Mouse (Mus musculus): ENCODE results near the gene Slc29a2. TPM values are rescaled to one million over a fixed set of nuclear protein-coding genes. Genes with fewer than 3 reads are reported as not detected.

The Slc29a2 gene
- total RNA-seq, 2 experiments from 2014 or later: 20.0 to 20.8 TPM

DNA sequence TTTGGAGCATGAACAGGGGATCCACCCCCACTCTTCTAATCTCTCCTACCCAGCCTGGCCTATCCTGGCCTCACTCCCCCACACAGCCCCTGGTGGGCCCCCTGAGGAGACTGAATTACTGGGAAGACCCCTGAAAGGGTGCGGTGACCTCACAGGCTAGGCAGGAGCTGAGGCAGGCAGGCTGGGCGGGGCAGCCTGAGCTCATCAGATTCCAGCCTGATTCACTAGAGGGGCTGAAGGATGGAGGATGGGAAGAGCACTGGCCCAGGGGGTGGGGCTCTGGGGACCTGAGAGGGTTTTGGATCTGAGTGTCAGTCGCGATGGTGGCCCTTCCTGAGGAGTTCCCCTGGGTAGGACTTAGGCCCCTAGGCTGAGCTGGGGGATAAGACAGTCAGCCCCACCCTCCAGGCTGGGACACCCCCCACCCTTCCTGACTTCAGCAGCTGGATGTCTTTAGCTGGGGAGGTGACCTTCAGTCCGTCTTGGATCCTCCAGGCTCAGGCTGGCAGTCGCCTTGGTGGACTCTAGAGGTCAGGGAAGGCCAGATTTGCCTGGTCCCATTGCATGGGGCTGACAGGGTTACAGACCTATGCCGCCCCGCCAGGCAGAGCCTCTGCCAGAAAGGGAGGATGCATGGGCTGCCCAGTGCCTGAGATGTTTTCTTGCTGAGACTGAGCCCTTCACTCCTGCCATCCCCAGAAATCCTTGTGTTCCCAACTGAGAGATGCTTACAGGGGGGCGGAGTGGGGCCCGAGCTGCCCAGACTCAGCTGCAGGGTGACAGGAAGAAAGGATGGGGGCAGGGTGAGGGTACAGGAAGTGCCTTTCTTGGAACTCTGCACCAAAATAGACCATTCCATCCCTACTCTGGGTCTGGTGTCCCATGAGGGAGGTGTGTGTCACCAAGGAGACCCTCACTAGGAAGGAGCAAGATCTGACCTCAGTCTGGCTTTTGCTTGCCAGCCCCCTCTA lies 35.4 kb downstream of the Slc29a2 start:
- peak; percentile 48 for DNase-seq

DNA sequence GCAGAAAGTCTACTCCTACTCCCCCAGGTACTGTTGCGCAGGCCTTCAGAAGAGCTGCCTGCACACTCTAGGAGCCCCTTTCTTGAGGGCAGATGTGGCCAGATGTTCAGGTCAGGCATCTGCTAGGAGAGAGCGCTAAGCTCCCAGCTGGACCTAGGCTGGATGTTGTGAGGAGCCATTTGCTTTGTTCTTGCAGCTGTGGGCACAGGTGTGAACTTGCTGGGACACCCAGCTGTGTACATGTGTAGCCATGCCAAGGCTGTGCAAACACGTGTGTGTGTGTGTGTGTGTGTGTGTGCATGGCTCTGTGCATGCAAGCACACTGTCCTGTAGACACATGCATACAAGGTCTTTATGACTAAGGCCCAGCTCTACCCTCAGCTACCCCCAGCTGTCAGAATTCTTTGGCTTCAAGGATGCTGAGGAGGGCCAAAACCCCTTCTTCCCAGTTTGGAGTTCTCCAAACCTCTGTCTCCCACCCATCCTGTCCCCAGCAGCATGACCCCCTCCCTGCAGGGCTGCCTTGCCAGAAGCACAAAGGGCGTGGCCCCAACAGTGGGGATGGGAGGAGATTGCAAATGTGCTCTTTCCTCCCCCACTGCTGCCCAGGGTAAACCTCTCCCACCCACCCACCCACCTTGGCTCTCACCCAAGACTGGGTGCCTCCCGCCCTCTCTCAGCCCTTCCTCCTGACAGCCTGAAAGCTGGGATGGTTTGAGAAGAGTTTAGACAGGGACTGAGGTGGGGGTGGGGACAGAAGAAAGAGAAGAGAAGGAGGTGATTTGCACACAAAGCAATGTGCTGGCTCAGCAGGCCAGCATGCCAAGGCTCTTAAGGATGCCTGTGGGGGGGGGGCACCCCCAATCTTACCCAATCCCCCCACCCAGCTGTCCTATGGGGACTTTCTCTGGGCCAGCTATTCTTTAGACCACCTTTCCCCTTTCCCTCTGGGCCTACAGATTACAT lies 37.0 kb downstream of the Slc29a2 start:
- DNase-seq: peak; percentile 47

DNA sequence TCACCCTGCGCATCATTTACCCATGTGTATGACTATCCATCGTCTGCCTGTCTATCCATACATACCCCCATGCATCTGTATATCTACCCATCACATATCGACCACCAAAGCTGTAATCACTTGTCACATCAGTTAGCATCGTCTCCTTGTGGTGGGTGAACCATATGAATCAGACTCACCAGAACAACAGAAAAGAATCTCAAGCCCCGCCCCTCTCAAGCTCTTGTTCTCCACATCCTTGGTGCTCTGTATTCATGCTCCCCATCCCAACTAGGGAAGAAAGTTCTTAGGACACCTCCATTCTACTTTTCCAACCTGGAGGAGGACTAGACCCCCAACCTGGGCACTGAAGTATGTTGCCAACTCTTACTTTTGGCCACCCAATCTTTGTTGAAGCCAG lies 38.4 kb downstream of the Slc29a2 start:
- no peak for DNase-seq

DNA sequence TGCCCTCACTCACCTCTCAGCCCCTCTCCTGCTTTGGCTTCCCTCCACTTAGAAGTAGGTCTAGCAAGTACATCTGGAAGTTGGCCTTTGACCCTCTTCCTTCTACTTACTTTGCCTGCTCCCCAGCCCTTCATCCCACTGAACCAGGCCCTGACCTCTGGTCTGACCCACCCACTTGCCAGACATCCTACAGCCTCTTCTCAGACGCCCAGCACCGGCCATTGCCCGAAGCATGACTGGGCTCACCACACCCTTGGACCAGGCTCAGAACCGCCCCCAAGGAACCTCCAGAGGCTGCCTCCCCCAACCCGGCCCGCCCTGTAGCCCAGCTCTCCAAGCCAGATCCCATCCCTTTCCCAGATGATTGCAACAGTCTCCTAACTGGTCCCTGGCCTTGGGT lies 38.8 kb downstream of the Slc29a2 start:
- DNase-seq: peak; percentile 46

DNA sequence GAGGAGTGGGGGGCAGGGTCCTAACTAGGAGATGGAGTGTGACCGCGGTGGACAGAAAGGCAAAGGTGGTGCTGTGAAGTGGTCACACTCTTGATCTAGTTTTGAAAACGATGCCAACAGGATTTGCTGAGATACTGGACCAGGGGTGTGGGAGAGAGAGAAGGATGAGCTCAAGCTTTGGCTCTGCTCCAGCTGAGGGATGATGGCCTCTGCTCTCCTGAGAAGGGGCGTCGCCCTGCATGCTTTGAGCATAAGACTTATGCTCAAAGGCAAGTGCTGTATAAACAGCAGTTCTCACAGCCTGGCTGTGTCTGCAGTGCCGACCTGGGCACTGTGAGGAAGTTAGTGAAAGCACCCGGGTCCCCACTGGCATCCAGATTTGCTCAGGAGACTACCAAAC lies 41.4 kb downstream of the Slc29a2 start:
- peak; percentile 51 for DNase-seq

DNA sequence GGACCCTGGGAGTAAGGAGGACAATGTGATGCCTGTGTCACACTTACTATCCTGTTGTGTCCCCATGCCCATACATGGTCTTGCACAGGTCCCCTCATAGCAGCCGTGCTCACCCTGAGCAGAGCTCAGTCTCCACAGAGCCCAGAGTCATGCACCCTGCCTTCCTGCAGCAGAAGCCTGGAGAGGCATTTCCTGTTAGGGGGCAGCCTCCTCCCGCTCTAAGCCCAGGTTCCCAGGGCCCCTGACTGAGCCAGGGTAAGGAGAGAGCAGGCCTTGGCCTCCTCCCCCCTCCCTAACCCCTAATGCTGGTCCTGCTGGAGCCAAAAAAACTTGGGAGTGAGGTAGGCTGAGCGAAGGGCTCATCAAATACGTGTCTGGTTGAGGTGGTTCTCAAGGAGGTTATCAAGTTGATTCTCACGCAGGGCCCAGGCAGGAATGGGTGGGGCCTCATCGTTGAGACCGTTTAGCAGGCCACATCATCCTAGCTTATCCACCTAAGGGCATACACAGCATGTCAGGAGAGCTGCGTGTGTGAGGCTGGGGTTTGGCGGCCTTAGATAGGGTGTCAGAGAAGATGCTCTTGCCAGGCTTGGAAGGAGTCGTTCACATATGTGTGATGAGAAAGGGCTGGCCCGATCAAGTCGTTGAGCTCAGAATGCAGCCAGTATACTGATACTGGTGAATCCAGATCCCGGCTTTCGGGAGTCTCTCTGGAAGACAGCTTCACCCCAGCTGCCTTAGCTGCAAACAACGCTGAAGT lies 43.6 kb downstream of the Slc29a2 start:
- DNase-seq: peak; percentile 31

DNA sequence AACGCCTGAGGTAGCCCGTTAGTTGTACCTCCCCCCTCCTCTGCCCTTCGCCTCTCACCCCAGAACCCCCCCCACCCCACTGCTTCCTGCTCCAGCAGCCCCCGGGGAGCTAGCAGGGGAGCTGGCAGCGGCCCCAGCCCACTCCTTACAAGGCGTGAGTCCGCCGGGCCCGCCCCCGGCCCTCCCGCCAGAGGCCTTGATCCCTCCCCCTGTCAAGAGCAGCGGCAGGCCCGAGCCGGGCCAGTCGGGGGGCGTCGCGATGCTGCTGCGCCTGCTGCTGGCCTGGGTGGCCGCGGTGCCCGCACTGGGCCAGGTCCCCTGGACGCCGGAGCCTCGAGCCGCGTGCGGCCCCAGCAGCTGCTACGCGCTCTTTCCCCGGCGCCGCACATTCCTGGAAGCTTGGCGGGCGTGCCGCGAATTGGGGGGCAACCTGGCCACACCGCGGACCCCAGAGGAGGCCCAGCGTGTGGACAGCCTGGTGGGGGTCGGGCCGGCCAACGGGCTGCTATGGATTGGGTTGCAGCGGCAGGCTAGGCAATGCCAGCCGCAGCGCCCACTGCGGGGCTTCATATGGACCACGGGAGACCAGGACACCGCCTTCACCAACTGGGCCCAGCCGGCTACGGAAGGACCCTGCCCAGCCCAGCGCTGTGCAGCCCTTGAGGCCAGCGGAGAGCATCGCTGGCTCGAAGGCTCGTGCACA lies 44.4 kb downstream of the Slc29a2 start, which contains the start of gene Cd248:
Gene Cd248, plus strand, starts transcription at position 212 of the 703 bp plus-strand sequence.
- DNase-seq: peak; percentile 86

DNA sequence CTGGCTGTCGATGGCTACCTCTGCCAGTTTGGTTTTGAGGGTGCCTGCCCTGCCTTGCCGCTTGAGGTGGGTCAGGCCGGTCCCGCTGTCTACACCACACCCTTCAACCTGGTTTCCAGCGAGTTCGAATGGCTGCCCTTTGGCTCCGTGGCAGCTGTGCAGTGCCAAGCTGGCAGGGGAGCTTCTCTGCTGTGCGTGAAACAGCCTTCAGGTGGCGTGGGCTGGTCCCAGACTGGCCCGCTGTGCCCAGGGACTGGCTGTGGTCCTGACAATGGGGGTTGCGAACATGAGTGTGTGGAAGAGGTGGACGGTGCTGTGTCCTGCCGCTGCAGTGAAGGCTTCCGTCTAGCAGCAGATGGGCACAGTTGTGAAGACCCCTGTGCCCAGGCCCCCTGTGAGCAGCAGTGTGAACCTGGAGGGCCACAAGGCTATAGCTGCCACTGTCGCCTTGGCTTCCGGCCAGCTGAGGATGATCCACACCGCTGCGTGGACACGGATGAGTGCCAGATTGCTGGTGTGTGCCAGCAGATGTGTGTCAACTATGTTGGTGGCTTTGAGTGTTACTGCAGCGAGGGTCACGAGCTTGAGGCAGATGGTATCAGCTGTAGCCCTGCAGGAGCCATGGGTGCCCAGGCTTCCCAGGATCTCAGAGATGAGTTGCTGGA lies 45.0 kb downstream of the Slc29a2 start:
- DNase-seq: no peak

DNA sequence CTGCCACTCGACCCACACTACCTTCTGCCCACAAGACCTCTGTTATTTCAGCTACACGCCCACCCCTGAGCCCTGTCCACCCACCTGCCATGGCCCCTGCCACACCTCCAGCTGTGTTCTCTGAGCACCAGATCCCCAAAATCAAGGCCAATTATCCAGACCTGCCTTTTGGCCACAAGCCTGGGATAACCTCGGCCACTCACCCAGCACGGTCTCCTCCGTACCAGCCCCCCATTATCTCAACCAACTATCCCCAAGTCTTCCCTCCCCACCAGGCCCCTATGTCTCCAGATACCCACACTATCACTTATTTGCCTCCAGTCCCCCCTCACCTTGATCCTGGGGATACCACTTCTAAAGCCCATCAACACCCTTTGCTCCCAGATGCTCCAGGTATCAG lies 45.8 kb downstream of the Slc29a2 start:
- DNase-seq: no peak

DNA sequence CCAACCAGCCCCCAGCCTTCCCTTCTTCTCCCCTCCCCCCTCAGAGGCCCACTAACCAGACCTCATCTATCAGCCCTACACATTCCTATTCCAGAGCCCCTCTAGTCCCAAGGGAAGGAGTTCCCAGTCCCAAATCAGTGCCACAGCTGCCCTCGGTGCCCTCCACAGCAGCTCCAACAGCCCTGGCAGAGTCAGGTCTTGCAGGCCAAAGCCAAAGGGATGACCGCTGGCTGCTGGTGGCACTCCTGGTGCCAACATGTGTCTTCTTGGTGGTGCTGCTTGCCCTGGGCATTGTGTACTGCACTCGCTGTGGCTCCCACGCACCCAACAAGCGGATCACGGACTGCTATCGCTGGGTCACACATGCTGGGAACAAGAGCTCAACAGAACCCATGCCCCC lies 46.3 kb downstream of the Slc29a2 start:
- DNase-seq: no peak

DNA sequence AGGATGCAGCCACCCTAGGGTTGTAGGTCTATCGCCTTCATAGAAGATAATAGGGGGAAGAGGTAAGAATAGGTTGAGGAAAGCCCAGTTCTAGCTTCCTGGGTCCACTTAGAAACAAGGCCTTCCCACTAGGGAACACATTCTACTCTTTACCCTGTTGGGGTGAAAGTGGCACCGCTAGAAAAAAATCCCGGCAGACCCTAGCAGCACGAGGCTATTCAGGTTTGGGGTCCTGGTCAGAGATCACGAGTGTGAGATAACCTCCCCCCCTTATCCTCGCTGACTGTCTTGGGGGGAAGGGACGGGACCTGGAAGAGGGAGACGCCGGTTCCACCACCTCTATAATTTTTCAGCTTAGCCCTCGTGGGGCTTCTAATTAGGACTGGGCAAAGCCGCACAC lies 47.4 kb downstream of the Slc29a2 start:
- DNase-seq: no peak

DNA sequence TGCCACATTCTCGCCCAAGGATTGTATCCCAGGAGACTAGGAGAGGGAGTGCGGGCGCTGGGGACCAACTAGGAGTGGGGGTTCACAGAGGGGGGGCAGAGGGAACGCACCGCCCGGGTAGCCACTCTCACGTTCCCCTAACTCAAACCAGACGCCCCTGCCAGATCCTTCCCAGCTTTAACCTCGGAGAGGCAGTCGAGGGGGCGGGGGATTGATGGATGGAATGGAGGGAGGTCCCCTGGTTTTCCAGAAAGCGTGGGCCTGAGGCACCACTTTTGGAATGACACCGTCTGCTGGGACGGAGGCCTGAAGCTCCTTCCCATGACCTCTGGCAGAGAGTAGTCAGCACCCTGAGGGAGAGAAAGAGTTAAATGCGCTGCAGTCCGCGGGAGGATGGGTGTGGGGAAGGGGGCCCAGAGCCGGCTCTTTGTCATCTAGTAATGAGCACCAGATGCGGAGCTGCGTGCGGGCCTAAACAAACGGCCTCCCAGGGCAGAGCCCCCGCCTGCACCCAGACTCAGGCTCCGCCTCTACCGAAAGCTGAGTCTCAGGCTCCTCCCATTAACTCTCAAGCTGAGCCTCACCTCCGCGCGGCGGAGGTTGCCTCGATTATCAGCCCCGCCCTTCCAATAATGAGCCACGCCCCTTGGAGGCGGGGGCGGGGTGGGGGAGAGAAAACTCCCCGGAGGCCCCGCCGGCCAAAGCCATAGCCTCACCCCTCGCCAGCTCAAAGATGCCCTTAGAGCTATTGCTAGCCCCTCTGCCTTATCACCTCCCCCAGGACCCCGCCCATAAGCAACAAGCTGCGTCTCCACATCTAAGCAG lies 48.1 kb downstream of the Slc29a2 start:
- peak; percentile 76 for DNase-seq

DNA sequence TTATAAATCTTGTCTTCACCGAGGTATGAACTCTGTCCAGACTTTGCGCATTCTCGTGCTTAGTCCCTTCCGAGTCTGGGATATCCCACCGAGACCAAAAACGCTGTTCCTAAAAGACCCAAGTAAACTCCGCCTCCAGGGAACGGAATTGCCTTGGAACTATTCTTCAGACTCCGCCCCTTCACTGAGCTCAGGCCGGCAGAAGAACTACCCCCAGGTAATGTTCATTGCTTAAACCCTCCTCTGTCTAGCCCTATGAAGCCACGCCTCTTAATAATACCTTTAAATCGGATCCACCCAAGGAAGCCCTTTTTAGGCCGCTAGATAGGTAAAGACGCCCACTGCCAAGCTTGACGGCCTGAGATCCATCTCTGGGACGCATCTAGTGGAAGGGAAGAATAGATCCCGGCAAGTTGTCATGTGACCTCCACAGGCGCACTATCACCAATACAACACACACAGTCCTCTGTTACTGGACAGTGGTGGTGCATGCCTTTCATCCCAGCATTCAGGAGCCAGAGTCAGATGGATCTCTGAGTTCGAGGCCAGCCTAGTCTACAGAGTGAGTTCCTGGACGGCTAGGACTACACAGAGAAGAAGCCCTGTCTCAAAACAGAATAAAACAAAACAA lies 48.8 kb downstream of the Slc29a2 start:
- DNase-seq: no peak

DNA sequence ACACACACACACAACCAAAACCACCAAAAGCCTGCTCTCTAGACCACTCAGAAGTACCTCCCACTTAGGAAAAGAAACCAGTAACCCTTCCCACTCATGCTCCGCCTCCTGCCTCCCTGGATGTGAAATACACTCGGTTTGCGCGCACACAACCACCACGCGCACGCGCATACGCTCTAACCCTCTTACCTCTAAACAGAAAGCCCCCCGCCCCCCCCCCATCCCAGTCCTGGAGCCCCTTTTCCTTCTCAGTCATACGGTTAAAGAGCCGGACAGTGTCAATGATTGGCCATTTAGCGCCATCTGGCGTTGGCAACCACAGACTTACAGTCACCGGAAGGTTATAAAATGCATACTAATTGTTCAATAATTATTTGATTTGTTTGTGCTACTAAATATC lies 49.4 kb downstream of the Slc29a2 start:
- DNase-seq: peak; percentile 72

DNA sequence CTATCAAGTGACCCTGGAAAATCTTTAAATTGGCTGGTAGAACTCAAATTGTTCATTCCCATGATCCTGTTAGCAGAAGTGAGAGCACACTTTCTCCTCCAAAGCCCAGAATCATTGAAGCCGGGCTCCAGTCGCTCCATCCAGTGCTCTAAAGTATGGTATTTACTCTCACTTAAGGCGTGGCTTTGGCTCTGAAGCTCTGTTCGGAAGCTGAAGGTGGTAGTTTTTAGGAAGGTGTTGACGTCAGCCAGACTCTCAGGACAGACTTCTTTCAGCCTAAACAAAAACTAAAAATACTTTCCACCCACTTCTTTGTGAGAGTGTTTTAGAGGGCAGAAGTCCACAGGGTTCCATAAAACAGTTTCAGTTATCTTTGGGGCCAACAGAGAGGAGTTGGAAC lies 49.9 kb downstream of the Slc29a2 start:
- DNase-seq: no peak

DNA sequence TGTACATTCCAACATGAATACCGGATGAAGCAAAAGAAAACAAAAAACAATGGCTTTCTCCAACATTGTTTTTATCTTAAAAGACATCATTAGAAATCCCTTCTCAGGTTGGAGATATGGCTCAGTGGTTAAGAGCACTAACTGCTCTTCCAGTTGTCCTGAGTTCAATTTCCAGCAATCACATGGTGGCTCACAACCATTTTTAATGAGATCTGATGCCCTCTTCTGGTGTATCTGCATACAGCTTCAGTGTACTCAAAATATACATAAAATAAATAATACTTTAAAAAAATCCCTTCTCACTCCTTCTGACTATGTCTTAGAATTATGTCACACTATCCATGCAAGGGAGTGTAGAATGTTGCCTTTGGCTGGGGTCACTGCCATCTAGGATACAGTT lies 55.6 kb downstream of the Slc29a2 start:
- DNase-seq: no peak

Measured in heart, postnatal 4 days (tissue).